Mouse (Mus musculus): Measurements from ENCODE around the gene Usf2. TPM values are rescaled to one million over a fixed set of nuclear protein-coding genes. Genes with fewer than 3 reads are reported as not detected.
"Not testable (repeated sequence)": the region's sequence is repeated elsewhere in the genome, so short reads cannot be mapped to it uniquely, and the experiment has no call there.

Usf2 gene
- polyA plus RNA-seq, 1 experiment = 30.7 TPM

DNA sequence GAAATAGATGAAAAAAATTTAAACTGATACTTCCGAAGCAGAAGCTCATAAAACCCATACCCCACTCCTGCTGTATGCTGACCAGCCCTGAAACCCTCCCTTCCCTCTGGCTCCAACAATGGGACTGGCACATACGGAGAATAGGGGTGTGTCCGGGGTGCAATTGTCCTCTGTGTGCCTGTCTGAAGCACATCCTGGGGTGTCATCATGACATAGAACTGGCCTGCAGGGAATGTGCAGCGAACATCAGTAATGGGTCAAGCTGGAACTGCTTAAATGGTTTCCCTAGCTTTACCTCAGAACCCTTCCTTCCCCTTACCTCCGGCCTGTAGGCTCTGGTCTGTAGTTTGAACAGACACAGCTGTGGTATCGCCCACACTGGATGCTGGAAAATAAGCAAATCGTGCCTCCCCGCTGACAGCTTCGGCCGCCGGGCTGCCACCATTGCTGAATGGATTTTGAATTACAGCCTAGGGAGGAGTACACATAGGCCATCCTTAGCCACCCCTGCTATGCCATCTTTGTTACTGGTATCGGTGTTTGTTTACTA lies 1.6 kb downstream of the Usf2 start:
- Histone ChIP-seq H3K4me3 (replicated peaks) (peak overlapping the region; percentile 97), H3K9me3 (ENCODE audit: control insufficient read depth, low read length) (no peaks in the 10 kb centered on the region), H3K27me3 (ENCODE audit: control insufficient read depth) (no peaks in the 10 kb centered on the region), H3K4me1 (ENCODE audit: control insufficient read depth) (peaks cover 37% of the 10 kb centered on the region), H3K36me3 (ENCODE audit: control insufficient read depth) (peaks cover 66% of the 10 kb centered on the region)
- TF ChIP-seq GATA1 (IDR thresholded peaks at IDR 0.05; ENCODE audit: low read length) (no peak), TAL1 (IDR thresholded peaks at IDR 0.05; ENCODE audit: low read length) (no peak)

DNA sequence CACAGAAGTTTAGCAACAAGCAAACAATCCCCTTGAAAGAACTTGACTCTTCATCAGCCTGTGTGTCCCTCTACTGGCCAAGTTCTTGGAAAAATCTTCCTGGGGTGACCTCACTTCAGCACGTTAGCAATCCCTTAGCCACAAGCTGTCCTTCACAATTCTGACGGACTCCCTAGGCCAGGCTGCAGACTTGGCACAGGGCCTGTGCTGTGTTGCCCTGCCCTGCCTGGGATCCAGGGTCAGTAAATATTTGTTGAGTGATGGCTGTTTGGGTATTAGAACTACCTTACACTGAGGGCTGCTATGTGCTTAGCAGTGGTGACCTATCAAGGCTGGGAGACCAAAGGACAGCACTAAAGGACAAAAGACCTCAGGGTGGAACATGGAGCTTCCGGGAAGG lies 2.6 kb downstream of the Usf2 start:
- no peaks in the 10 kb centered on the region for H3K27me3 ChIP-seq (ENCODE audit: control insufficient read depth)
- H3K36me3 ChIP-seq (ENCODE audit: control insufficient read depth) = peaks cover 73% of the 10 kb centered on the region
- H3K4me1 ChIP-seq (ENCODE audit: control insufficient read depth) = peaks cover 35% of the 10 kb centered on the region
- no peak overlapping the region for H3K4me3 ChIP-seq (replicated peaks)
- TF ChIP-seq TAL1 (IDR thresholded peaks at IDR 0.05; ENCODE audit: low read length) (no peak), GATA1 (IDR thresholded peaks at IDR 0.05; ENCODE audit: low read length) (no peak)
- H3K9me3 ChIP-seq (ENCODE audit: control insufficient read depth, low read length) = no peaks in the 10 kb centered on the region

DNA sequence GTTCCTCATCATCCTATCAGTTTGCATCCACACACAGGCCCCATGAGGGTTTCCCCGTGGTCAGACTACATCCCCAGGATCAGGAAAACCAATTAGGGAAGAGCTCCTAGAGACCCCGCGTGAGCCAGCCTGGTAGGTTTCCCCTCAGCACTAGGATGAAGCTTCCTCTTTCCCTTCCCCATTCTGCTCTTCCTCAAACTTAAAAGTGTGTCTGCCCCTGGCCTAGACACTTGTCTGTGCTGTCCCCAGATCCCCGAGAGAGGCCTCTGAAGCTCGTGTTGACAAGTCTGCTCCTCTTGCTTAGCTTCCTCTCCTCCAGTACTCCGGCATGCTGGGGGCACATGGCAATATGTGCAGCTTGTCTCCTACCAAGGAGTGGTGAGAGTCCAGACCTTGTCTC lies 3.1 kb downstream of the Usf2 start:
- peaks cover 71% of the 10 kb centered on the region for H3K36me3 ChIP-seq (ENCODE audit: control insufficient read depth)
- TF ChIP-seq TAL1 (IDR thresholded peaks at IDR 0.05; ENCODE audit: low read length) (no peak), GATA1 (IDR thresholded peaks at IDR 0.05; ENCODE audit: low read length) (no peak)
- H3K4me1 ChIP-seq (ENCODE audit: control insufficient read depth) = peaks cover 30% of the 10 kb centered on the region
- H3K4me3 ChIP-seq (replicated peaks) = no peak overlapping the region
- no peaks in the 10 kb centered on the region for H3K9me3 ChIP-seq (ENCODE audit: control insufficient read depth, low read length)
- H3K27me3 ChIP-seq (ENCODE audit: control insufficient read depth) = no peaks in the 10 kb centered on the region

DNA sequence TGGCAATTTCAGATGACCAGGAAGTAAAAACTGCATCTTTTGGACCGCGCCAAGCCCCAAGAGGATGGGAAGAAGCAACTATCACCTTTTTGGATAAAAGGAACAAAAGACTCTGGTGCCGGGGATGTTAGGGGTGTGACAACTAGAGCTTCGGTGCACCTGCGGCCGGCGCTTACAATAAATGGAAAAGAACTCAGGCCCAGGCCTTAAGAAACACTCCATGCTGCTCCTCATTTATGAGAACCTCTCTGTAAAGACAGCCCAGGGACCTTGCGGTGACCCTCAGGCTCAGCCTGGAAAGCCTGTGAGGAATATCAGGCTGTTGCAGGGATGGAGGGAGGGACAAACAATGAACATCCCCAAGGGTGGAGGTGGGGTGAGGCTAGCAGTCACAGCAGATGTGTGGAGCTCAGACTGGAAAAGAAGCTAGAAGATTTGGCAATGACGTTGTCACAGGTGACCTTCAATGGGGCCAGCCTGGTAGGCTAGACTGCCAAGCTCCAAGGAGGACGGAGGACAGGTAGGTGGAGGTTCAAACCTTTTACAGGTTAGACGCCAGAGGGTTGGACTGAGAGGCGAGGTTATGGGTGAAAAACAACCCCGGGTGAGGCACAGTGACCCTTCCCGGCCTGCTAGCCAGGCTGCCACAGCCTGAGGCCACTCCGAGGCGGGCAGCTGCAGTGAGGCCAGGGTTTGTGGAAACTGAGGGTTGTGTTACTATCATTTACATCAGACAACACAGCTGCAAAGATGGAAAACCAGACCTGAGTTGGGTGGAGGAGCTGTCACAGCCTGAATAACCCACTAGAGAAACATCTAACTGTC lies 4.0 kb downstream of the Usf2 start:
- peaks cover 22% of the 10 kb centered on the region for H3K4me1 ChIP-seq (ENCODE audit: control insufficient read depth)
- TF ChIP-seq TAL1 (IDR thresholded peaks at IDR 0.05; ENCODE audit: low read length) (no peak), GATA1 (IDR thresholded peaks at IDR 0.05; ENCODE audit: low read length) (no peak)
- no peaks in the 10 kb centered on the region for H3K9me3 ChIP-seq (ENCODE audit: control insufficient read depth, low read length)
- H3K36me3 ChIP-seq (ENCODE audit: control insufficient read depth) = peaks cover 71% of the 10 kb centered on the region
- no peak overlapping the region for H3K4me3 ChIP-seq (replicated peaks)
- no peaks in the 10 kb centered on the region for H3K27me3 ChIP-seq (ENCODE audit: control insufficient read depth)

DNA sequence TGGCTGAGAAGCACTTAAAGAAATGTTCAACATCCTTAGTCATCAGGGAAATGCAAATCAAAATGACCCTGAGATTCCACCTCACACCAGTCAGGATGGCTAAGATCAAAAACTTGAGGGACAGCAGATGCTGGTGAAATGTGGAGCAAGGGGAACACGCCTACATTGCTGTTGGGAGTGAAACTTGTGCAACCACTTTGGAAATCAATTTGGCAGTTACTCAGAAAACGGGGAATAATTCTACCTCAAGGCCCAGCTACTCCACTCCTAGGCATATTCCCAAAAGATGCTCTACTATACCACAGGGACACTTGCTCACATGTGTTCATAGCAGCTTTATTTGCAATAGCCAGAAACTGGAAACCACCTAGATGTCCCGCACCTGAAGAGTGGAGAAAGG lies 6.7 kb downstream of the Usf2 start:
- H3K4me3 ChIP-seq (replicated peaks); H3K9me3 ChIP-seq (ENCODE audit: control insufficient read depth, low read length); H3K27me3 ChIP-seq (ENCODE audit: control insufficient read depth); H3K4me1 ChIP-seq (ENCODE audit: control insufficient read depth): not testable (repeated sequence)
- H3K36me3 ChIP-seq (ENCODE audit: control insufficient read depth) = peaks cover 85% of the 10 kb centered on the region

DNA sequence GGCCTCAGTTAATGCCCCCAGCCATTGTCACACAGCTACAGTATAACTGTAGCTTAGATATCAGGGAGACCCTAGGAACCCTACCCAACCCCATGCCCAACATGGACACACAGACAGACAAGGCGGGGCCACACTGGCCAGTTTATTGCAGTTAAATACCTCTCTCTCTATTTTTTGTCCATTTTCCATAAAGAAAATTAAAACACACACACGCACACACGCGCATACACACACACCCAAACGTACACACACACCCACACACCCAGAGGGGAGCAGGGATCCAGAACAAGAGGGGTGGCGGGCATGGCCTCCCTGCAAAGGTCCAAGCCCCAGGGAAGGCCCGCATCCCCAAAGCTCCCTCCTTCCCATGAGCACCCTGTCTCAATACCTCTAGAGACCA lies 10.7 kb downstream of the Usf2 start:
- Histone ChIP-seq H3K27me3 (ENCODE audit: control insufficient read depth) (no peaks in the 10 kb centered on the region), H3K4me3 (replicated peaks) (no peak overlapping the region), H3K4me1 (ENCODE audit: control insufficient read depth) (no peaks in the 10 kb centered on the region), H3K36me3 (ENCODE audit: control insufficient read depth) (peaks cover 45% of the 10 kb centered on the region), H3K9me3 (ENCODE audit: control insufficient read depth, low read length) (no peaks in the 10 kb centered on the region)
- TF ChIP-seq GATA1 (IDR thresholded peaks at IDR 0.05; ENCODE audit: low read length) = no peak
- TF ChIP-seq TAL1 (IDR thresholded peaks at IDR 0.05; ENCODE audit: low read length) = no peak

DNA sequence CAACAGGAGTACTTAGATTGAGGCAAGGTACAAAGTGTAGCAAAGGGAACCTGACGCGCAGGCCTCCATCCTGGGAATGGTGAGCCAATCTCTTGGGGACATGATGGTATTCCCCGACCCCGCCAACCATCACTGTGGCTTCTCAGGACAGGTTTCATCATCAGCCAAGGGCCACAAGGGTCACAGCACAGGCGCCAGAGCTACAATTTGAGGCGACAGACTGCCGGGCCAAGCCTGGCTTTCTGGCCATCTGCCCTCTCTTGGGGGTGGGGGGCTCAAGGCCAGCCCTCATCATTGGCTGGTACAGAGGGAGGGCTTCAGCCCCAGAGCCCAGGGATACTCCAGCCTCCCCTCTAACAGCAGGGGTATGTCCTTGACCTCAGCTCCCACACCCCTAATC lies 11.1 kb downstream of the Usf2 start:
- peaks cover 41% of the 10 kb centered on the region for H3K36me3 ChIP-seq (ENCODE audit: control insufficient read depth)
- H3K27me3 ChIP-seq (ENCODE audit: control insufficient read depth); H3K9me3 ChIP-seq (ENCODE audit: control insufficient read depth, low read length); H3K4me3 ChIP-seq (replicated peaks); H3K4me1 ChIP-seq (ENCODE audit: control insufficient read depth): not testable (repeated sequence)

DNA sequence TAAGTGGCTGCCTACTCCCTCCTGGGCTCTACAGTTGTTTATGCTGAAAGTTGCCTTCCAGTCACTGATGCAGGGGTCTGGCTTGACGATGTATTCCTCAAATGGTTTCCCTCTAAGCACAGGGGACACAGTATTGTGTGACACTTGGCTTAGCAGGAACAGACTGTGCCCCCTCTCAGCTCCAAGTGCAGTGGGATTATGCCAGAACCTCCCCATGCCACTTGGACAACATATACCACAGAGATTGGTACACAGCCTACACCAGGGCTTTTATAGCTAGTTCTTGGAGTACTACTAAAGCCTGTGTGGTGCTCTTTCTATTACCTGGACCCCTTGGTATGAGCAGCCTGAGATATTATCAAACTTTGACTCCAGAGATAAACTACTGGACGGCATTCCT lies 11.9 kb downstream of the Usf2 start:
- not testable (repeated sequence) for H3K27me3 ChIP-seq (ENCODE audit: control insufficient read depth); H3K4me3 ChIP-seq (replicated peaks); H3K4me1 ChIP-seq (ENCODE audit: control insufficient read depth); H3K9me3 ChIP-seq (ENCODE audit: control insufficient read depth, low read length)
- H3K36me3 ChIP-seq (ENCODE audit: control insufficient read depth) = peaks cover 34% of the 10 kb centered on the region

DNA sequence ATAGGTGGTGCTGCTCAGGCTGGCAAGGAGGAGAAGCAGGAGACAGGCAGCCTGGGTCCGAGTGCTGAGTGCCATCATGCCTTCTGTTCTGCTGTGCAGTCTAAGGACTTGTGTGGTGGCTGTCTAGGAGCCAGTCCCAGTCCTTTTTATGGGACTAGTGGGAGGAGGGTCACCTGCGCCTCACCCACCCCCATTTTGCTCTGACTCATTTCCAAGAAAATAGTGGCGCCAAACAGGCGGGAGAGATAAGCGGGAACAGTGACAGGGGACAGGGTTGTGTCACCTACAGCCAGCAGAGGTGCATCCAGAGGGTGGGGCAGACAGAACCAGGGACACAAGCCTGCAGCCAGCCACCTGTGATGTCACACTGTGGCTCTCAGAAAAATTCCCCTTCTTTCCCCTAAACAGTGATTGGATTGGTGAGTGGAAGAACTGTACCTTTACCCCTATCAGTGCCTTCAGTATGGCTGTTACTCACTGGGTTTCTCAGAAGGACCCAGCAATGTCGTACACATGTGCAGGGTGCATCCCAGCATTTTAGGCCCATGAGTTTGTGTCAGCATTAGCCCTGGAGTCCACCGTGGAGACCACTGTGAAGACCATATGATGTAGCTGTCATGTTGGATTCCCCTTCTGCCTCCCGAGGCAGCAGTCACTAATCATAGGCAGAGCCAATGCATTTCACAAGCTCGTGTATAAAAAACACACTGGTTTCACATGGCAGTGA lies 12.5 kb downstream of the Usf2 start, which contains the start of gene Hamp:
Gene Hamp, minus strand, starts transcription at position 124 of the 727 bp plus-strand sequence.
- no peak within 1 kb of the TSS for H3K4me3 ChIP-seq (replicated peaks)
- no peaks in the 10 kb centered on the region for H3K27me3 ChIP-seq (ENCODE audit: control insufficient read depth)
- H3K36me3 ChIP-seq (ENCODE audit: control insufficient read depth) = peaks cover 28% of the 10 kb centered on the region
- H3K9me3 ChIP-seq (ENCODE audit: control insufficient read depth, low read length) = no peaks in the 10 kb centered on the region
- no peaks in the 10 kb centered on the region for H3K4me1 ChIP-seq (ENCODE audit: control insufficient read depth)
- TF ChIP-seq GATA1 (IDR thresholded peaks at IDR 0.05; ENCODE audit: low read length) (no peak), TAL1 (IDR thresholded peaks at IDR 0.05; ENCODE audit: low read length) (no peak)

DNA sequence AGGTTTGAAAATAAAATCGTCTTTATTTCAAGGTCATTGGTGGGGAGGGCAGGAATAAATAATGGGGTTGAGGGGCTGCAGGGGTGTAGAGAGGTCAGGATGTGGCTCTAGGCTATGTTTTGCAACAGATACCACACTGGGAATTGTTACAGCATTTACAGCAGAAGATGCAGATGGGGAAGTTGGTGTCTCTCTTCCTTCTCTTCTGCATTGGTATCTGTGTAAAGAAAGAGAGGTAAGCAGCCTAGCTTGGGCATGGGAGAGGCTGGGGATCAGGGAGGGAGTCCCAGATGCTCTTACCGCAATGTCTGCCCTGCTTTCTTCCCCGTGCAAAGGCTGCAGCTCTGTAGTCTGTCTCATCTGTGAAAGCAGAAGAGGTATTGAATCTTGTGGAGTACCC lies 14.2 kb downstream of the Usf2 start:
- H3K4me1 ChIP-seq (ENCODE audit: control insufficient read depth); H3K27me3 ChIP-seq (ENCODE audit: control insufficient read depth); H3K4me3 ChIP-seq (replicated peaks); H3K9me3 ChIP-seq (ENCODE audit: control insufficient read depth, low read length): not testable (repeated sequence)
- peaks cover 17% of the 10 kb centered on the region for H3K36me3 ChIP-seq (ENCODE audit: control insufficient read depth)

DNA sequence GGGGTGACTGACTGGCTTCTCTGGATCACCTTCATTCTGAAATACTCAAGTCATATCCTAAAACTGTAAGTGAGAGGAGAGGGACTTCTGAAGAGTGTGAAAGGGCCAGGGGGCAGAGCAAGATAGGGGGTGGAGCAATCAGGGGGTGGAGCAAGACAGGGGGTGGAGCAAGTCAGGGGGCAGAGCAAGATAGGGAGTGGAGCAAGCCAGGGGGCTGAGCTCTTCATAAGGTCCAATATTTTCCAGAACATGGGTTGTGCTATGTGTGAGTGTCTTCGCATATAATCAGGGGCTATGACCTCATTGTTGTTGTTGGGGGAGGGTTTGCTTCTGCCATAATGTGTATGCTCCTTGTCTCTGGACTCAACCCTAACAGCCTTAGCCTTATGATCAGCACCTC lies 16.5 kb downstream of the Usf2 start:
- not testable (repeated sequence) for H3K4me1 ChIP-seq (ENCODE audit: control insufficient read depth); H3K4me3 ChIP-seq (replicated peaks); H3K36me3 ChIP-seq (ENCODE audit: control insufficient read depth); H3K27me3 ChIP-seq (ENCODE audit: control insufficient read depth); H3K9me3 ChIP-seq (ENCODE audit: control insufficient read depth, low read length)

DNA sequence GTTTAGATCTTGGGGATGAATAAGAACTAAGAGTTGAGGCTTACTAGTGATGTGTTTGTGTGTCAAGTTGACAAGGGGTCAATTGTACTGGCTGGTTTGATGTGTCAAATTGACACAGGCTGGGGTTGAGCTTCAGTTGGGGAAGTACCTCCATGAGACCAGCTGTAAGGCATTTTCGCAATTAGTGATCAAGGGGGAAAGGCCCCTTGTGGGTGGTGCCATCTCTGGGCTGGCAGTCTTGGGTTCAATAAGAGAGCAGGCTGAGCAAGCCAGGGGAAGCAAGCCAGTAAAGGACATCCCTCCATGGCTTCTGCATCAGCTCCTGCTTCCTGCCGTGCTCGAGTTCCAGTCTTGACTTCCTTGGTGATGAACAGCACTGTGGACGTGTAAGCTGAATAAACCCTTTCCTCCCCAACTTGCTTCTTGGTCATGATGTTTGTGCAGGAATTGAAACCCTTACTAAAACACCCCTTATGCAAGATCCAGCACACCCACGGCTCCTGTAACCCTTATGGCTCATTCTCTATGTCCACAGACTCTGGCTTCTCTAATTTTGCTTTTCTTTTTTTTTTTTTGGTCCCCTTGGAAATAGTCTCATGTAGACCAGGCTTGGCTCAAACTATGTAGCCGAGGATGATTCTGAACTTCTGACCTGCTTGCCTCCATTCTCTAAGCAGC lies 21.0 kb downstream of the Usf2 start:
- H3K4me3 ChIP-seq (replicated peaks); H3K9me3 ChIP-seq (ENCODE audit: control insufficient read depth, low read length); H3K27me3 ChIP-seq (ENCODE audit: control insufficient read depth); H3K36me3 ChIP-seq (ENCODE audit: control insufficient read depth); H3K4me1 ChIP-seq (ENCODE audit: control insufficient read depth): not testable (repeated sequence)

DNA sequence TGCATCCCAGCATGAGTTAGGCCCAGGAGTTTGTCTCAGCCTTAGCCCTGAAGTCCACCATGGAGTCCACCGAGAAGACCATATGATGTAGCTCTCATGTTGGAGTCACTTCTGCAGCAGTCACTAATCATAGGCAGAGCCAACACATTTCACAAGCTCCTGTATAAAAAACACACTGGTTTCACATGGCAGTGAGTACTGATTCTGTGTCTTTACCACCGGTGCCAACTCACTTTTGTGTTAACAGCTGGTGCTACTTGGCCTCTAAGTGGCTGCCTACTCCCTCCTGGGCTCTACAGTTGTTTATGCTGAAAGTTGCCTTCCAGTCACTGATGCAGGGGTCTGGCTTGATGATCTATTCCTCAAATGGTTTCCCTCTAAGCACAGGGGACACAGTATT lies 32.0 kb downstream of the Usf2 start, which contains the start of gene Hamp2:
Gene Hamp2, minus strand, starts transcription at position 101 of the 400 bp plus-strand sequence.
- not testable (repeated sequence) for H3K9me3 ChIP-seq (ENCODE audit: control insufficient read depth, low read length); H3K27me3 ChIP-seq (ENCODE audit: control insufficient read depth); H3K4me3 ChIP-seq (replicated peaks); H3K4me1 ChIP-seq (ENCODE audit: control insufficient read depth); H3K36me3 ChIP-seq (ENCODE audit: control insufficient read depth)
